Mouse (Mus musculus) gastrocnemius, postnatal 4 days (tissue): Measurements from ENCODE around the gene Fam43a. TPM values are rescaled to one million over a fixed set of nuclear protein-coding genes. Genes with fewer than 3 reads are reported as not detected.

Experiments
- DNase-seq, 2 experiments: peaks; one replicate each; pipeline ENCODE4 v3.0.0; 2021 to 2022; ENCODE audit warnings: low spot score in 2 of 2, mixed read lengths in 2 of 2
- long read RNA-seq, 2 experiments: library from polyadenylated mRNA; stranded (forward); transcript quantifications; one replicate each; pipeline ENCODE4 v2.0.0; 2021
- total RNA-seq, 2 experiments: library from RNA; stranded (reverse); gene quantifications; 2 replicates each; pipeline ENCODE4 v1.2.3; 2021

Gene Fam43a
- 10 to 100 TPM; 24.1 to 29.6 TPM for total RNA-seq
- long read RNA-seq, experiment 1, transcript Fam43a-201 (1 exons, 3,075 nt), result major isoform, 12 of 12 reads
- long read RNA-seq, experiment 1, partial matches to known transcripts, result 0 of 12 reads
- long read RNA-seq, experiment 1, other reads (novel, unspliced or antisense), result 0 of 12 reads
- long read RNA-seq, experiment 2, transcript Fam43a-201 (1 exons, 3,075 nt), result major isoform, 24 of 24 reads
- long read RNA-seq, experiment 2, partial matches to known transcripts, result 0 of 24 reads
- long read RNA-seq, experiment 2, other reads (novel, unspliced or antisense), result 0 of 24 reads

DNA sequence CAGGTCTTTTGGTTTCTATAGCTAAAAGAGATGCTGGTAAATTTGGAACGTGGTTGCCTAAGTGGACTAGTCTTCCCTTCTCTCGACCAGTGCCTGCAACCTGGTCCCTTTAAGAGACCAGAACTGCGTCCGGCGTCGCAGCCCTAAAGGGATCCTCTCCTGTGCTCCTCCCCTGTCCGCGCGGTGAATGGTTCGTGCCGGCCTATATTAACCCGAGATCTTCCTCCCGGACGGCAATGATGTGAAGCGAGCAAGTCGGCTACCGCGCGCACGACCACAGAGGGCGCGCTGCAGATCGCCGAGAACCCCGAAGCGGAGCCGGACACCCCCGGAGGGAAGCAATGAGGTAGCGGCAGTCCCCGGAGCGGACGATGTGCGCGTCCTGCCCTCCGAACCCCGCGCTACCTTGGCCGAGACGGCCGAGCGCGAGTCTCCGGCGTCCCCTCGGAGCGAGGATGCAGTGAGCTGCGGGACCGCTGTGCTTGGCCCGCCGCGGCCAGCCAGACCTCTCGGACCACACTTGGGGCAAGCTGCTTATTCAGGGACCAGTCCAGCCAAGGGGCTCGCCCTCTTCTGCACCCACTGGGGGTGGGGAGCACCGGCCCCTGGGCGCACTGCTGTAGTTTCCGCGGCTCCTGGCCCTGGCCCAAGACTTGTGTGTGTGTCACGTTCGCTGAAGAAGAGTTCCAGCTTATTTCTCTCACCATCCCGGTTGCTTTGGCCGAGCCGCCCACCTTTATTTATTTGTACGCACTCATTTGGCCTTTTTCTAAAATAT lies at the start of gene Fam43a:
Gene Fam43a, plus strand, starts transcription at position 233 of the 778 bp plus-strand sequence.
- DNase-seq, result peak; percentile 82 to 89

DNA sequence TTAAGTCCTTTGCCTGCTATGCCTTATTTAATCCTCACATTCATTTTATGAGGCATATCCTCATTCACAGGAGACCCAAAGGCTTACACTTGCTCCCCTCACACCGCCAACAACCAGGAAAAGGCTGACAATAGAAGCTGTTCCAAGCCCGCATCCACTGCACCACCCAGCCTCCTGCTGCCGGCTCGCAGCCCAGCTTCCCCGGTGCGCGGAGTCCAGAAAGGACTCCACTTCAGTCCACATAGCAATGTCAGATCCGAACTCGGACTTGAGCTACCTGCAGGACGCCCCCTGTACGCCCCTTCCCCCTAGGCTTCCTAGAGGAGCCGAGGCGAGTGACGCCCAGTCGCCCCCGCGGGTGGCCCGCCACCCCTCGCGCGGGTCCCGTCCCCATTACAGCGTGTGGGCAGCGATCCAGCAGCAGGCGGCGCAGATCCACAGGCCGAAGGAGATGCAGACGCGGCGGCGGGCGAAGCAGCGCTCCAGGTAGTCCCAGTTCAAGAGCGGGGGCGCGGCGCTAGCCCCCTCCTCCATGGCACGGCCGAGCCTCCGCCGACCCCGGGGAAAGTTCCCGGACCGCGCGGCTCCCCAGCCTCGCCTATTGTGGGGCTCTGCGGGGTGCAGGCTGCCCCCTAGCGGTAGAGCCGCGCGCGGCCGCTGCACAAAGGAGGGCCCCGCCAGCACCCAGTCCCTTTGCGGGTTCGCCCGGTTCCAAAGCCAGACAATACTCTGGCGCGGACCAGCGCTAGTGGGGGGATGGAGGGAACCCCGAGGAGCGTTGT lies 49.4 kb upstream of the Fam43a start:
- peak; percentile 73 to 84 for DNase-seq

DNA sequence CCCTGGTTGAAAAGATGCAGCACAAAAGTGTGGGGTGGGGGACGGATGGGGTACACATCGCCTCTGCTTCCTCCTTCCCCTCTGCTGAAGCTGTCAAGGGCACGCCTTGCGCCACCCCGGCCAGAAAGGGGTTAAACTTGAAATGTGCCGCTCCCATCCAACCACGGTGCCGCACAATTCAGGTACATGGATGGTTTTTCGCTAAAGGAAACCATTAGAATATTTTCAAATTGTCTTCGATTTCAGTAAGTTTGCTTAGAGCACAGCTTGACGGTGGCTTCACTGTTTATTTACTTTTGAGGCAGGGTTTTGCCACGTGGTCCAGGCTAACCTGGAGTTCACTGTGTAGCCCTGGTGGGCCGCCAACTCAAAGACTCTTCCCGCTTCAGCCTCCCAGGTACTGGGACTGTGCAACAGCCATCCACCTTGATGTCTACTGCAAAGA lies 48.8 kb upstream of the Fam43a start, which contains the start of gene Tmem44:
Gene Tmem44, minus strand, starts transcription at position 95 of the 445 bp plus-strand sequence.
- no peak for DNase-seq

DNA sequence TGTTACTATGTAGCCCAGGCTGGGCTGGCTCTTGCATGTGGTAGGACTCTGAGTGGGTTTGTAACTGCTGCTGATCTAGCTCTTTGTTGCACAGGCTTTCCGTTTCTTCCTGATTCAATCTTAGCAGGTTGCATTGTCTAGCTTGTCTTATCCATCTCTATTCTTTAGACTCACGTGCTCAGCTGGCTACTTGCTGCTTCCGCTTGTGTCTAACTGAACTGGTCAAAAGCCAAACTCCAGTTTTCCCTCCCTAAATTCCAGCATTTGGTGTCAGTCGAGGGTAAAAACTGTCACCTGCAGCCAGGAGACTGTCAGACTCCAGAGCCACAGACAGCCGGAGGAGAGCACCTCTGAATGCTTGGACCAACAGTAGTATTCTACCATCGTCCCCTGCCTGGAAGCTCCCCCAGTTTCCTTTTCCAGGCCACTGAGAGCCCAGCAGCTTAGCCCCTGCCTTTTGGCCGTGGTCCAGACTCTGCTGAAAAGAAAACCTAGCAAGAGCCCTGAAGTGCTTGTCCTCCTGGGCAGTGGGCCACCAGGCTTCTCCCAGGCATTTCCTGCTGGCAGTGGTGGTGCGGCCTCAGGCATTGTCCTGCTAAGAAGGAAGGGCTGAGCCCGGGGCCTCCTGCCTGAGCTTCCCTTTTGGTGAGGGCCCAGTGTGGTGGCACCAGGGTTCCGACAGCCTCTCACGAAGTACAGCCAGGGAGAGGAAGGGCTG lies 46.7 kb upstream of the Fam43a start:
- peak; percentile 67 to 87 for DNase-seq

DNA sequence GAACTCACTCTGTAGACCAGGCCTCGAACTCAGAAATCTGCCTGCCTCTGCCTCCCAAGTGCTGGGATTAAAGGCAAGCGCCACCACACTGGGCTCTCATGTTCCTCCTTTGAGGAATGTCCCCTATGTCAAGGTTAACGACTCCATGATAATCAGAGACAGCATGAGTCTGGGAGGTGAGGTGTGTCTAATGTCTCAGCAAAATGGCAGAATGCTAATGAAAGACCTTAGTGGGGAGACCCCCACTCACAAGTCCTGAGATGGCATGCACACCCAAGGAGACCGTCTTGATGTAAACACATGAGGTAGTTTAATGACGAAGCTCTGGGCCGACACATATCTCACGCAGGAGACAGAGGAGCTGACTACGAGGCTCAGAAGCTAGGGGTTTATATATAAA lies 45.4 kb upstream of the Fam43a start:
- no peak for DNase-seq

DNA sequence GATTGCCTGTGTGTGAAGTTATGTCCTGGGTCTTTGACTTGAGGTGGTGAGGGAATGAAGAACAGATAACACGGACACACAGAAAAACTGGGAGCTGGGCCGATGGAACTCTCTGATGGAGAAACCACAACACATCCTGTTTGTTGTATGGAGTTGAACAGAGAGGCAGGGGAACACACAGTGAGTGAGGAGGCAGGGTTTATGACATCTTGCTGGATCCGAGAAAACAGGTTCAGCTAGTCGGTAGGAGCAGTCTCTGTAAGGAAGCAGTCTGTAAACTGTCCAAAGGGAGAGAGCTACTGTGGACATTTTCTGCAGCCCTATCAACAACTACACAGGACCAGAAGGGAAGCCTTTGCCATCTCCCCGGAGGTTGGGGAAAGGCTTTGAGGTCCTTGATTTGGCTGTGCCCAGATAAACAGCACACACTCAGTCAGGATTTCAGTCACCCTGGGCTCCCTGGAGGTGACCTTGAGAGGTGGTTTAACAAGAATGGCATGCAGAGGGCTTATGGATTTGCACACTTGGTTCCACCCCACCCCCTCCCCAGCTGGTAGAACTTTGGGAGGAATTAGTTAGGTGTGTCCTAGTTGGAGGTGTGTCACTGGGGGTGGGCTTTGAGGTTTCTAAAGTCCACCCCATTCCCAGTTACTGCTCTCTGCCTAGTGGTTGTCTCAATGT lies 40.1 kb upstream of the Fam43a start:
- no peak for DNase-seq

DNA sequence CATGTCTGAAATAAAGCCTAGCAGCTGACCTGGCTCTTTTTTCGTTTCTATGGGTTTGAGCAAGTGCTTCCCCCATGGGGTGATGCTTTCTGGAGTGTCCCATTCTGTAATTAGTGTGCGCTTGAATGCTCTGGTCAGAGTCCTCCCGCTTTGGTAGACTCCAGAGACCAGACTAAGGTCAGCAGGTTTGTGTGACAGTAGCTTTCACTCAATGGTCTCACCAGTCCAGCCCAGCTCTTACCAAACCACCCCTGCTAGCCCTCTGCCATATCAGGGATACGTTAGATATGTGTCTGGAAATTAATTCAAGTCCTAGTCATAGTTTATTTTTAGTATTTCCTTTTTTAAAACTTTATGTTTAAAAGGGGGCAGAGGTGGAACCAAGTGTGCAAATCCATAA lies 38.9 kb upstream of the Fam43a start:
- DNase-seq, result no peak

DNA sequence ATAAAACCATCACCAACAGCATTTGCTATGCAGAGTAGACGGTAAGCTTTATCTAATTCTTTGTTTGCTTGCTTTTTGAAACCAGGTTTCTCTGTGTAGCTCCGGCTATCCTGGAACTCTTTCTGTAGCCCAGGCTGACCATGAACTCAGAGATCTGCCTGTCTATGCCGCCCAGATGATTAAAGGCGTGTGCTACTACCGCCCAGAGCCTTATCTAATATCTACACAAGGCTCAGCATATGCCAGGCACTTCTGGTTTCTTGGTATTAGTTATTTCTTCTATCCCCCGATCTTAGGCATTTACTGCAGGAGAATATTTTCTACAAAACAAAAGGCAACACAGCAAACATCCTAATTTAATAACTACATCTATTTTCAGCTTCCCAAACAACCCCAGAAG lies 33.9 kb upstream of the Fam43a start:
- no peak for DNase-seq

DNA sequence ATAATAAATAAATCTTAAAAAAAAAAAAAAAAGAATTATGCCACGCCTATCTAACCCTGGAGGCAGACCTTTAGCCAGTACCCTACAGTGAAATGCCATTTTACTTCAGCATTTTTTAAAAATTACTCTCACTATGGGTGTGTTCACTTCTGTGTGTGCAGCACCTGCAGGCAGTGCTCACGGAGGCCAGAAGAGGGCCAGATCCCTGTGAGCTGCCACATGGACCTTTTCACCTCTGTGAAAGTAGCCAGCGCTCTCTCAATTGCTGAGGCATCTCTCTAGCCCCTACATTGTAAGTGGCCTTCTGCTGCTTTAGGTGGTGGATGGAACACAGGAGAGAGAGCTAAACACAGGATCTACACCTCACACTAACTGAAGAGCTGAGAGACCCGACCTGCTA lies 29.4 kb upstream of the Fam43a start:
- no peak for DNase-seq

DNA sequence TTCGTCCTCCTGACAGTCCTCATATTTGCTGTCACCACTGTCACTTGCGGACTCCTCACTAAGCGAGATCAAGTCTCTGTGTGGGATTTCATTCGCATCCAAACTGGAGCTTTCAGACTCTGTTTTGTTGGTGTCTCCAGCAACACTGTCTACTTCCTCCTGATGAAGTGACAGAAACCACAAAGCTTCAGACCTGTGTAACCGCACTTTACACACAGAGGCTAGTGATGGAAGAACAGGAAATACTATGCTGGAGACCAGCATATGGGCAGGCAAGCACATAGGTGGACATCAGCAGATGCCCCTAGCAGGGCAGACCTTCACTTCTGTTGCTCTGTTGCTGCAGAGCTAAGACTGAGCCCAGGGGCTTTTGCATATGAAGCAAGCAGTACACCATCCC lies 28.1 kb upstream of the Fam43a start:
- no peak for DNase-seq

DNA sequence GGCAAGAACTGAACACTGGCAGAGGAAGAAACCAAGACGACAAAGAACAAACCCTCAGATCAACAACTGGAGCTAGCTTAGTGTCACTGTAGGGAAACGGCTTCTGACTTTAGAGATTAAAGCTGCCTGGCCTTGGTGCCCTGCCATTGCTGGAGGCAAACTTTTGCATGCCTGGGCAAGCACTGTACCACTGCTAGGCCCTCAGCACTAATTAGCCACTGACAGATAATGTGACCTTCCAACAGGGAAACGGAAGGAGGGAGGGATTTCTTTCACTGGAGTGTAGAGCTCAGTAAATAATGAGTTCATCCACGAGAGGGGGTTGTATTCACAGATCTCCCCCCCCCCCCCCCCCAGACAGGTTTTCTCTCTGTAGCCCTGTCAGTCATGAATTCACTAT lies 27.3 kb upstream of the Fam43a start:
- DNase-seq, result no peak

DNA sequence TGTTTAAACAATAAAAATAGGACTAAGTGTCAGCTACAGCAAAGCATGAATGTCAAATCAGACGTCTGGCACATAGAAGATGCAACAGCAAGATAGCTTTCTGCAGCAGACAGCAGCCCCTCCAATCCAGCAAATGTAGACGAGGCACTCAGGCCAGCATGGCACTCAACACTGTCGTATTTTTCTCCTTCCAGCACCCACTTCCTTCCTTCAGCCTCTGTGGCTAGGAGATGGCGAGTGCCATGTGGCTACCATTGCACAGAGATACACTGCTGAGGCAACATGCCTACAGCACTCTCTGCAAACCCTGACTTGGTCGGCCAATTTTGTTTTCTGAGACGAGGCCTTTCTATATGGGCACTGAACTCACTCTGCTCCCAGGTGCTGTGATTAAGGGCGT lies 23.7 kb upstream of the Fam43a start:
- no peak for DNase-seq

DNA sequence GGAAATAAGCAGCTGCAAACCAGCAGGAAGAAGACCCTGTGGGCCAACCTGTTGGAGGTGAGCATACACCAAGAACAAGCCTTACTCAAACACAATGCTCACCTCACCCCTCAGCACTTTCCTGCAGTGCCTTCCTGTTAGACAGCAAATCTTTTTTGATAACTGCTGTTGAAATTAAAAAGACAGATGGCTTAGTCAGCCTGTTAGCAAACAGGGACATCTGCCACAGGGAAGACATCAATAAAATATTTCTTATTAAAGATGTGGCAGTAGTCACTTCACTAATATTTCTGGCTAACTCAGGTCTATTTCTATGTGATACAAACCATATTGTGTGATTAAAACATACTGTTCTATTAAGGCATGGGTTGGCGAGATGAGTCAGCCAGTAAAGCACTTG lies 23.1 kb upstream of the Fam43a start:
- no peak for DNase-seq

DNA sequence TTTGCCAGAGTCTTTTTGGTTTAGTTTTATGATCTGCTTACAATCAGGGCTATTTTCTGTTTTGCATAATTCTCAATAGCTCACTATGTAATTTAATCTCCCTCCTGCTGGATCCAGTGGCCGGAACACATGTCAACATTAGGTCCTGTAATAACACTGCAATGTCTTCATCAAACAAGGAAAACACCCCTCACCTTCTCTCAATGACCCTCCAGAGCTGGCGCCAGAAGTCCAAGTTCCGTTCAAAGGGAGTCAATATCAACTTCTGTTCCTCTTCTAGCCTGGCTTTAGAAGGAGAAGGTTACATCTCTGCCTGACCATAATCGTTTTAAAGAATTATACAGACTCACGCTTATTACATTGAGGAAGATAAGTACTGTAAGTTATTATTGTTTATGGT lies 18.8 kb upstream of the Fam43a start:
- no peak for DNase-seq

DNA sequence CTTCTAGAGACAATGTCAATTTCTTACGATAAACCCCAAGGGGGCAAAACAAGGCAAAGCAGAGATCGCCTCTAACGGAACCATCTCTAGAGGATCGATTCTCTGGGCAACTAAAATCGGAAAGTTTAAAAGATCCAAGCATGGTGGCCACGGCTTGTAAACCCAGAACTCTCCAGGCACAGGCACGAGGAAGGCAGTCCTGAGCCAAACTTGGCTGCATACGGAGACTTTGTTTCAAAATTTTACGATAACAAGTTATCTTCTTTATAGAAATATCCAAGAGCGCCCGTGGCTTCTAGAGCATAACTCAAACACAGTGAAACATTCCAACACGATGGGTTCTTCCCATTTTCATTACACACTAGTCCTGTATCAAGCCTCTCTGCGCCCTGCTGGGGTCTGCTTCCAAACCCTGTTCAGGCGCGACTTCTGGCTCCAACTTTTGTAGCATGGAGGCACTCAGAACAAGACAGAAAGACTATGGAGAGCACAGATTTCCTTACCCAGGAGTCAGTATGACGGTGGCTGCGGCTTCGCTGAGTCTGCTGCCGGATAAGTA lies 12.5 kb upstream of the Fam43a start:
- DNase-seq, result no peak

DNA sequence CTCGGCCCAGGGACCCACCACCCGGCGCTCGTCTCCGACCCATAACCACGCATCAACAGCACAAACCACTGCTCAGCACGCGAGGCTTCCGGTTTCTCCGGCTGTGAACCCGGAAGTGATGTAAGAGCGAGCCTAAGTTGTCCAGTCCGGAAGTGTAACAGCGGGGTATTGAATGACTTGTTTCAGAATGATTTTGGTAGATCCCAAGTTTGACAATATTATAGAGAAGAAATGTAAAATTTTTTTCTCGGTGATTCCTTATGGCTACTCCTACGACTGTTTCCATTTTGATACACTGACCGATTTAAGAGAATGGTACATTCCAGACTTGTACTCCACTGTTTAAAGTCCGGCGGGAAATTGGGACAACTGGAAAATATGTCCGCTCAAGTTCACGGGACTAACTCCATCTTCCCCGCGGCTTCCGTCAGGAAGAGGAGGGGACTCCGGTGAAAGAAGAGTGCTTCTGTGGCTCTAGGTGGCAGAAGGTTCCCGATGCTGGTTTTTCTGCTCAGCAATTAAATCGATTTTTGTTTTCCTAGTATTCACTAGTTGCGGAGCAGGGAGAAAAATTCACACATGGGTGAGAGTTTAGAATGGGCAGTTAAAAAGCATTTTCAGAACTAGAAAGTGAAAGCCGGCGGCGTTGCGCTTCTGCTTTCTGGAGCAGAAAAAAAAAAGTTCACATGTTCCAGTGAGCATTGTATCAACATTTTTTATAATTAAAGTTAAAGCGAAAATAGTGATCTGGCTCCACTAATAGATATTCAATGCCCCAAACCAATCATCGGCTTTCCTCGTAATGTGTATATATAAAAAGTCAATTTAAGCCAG lies 11.8 kb upstream of the Fam43a start, which contains the start of gene Lsg1:
Gene Lsg1, minus strand, starts transcription at position 99 of the 834 bp plus-strand sequence.
- DNase-seq, result peak; percentile 66 to 82

DNA sequence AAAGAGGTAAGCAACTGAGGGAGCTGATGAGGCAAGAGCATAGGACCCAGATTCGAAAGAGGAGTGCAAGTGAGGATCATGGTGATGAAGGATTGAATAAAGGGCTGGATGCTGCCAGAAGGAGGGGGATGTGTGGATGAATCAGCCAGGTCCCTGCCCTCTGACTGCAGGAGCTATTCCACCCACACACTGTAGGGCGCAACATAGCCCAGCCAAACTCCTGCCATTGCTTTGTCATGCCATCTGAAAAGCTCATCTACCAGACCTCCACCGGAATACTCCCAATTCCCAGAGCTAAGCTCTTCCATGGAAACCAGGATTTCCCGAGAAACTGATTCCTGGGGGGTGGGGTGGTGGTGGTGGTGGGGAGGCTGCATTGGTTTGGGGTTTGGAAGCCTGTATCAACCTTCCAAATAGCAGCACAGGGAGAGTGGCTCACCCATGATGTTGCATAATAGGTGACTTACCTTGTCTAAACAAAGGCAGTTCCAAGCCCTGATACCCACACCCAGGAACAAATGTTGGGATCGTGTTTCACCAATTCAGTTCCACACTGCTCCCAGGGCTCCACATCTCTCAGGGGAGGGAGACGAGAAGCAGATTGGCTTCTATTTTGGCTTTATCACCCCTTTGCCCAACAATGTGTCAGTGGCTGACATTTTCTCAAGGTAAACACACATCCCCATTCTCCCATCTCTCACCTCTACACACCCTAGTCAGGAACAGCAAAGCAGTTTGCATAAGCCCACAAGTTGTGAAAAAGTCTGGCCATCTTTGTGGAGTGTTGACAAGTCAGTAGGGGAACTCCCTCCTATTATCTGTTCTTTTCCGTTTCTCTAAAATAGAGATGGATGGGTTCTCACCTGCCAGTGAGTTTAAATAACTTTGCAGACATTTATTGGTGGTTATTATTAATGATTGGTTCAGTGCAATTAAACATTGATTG lies 9.0 kb upstream of the Fam43a start:
- DNase-seq, result no peak

DNA sequence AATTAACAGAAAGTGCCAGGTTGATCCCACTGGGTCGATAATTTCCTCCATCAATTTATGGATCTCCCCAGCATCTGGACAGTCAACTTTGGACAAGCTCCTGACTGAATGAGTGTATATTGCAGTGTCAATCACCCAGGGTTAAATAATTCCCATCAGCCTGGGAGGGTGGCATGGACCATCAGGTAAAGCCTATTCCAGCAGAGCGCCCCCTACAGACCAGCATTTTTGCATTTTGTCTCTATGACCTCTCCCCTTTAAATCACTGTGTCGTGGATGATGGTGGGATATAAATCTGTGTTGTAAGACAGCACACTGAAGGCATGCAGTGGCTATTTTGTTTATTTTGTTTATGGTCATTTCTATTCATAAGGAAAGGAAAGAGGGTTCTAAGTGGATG lies 7.5 kb upstream of the Fam43a start:
- DNase-seq, result no peak
